Mouse (Mus musculus) testis, postnatal 10 days (tissue): ENCODE data around the gene Cdh18.
"Not testable (repeated sequence)": the region's sequence is repeated elsewhere in the genome, so short reads cannot be mapped to it uniquely, and the experiment has no call there.

ENCODE experiments used
- DNase-seq: peaks from one replicate; pipeline ENCODE4 v3.0.0; 2021; ENCODE audit warnings: low spot score

Gene Cdh18

DNA sequence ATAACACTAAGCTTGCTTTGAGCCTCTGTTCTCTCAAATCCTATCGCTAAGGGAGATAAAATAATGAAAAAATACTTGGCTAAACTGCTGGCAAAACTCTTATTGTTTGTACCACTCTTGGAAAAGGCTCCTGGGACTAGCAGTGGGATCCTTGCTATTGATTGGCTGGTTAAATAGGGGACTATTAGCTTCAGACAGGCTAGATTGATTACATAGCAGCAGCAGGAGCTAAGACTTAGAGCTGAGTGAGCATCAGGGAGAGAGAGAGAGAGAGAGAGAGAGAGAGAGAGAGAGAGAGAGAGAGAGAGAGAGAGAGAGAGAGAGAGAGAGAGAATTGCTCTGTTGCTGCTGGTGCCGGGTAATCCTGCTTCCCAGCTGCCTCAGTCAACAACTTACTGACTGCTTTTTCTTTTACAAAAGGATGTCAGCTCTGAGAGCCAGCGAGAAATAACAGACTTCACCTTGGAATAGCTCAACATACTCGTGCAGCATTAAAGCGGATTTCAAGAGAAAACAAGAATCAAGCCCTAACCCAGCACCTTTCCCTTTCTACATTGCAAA is at the start of gene Cdh18:
Gene Cdh18 (plus strand): TSS at position 312 of the 561 bp plus-strand sequence.
- DNase-seq = no peak

DNA sequence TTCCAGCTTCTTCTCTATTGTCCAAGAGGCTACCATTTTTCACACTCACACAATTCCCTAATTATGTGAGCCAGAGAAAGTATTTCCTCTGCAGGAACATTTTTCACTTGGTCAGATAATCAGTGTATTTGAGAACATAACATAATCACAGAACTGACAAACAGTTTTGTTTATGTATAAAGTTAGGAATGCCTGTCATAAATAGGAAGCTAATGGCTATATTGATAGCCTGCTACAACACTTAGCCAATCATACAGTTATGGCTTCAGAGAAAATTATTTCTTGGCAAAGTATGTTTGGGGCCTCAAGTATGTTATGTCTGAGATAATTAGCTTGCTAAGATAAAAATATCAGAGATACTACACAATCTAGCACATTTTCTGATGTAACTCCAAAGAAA is 37.6 kb upstream of the Cdh18 start:
- no peak for DNase-seq

- no peak for DNase-seq
Observed at GRCm38 (mm10) chr15:22535828-22536227, 13.0 kb upstream of the Cdh18 start.

DNA sequence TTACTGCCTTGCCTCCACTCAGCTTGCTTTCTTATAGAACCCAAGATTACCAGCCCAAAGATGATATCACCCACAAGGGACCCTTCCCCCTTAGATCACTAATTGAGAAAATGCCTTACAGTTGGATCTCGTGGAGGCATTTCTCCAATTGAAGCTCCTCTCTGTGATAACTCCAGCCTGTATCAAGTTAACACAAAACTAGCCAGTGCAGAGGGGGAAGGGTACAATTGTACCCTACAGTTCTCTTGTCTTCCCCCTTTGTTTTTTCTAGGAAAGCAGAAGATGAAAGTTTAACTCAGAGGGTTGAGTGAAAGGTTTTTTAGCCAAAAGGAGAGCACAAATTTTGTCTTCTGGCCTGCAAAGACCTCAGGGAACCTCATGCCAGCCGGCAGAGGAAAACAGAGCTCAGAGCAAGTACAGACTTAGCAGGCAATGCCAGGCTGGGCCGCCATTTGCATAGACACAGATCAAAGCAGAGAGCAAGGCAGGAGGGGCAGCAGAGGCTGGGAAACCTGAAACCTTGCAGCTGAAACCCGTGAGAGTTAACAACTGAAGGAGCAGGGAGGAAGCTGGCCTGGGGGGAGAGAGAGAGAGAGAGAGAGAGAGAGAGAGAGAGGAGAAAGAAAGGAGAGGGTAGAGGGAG is 29.3 kb downstream of the Cdh18 start:
- DNase-seq = no peak

DNA sequence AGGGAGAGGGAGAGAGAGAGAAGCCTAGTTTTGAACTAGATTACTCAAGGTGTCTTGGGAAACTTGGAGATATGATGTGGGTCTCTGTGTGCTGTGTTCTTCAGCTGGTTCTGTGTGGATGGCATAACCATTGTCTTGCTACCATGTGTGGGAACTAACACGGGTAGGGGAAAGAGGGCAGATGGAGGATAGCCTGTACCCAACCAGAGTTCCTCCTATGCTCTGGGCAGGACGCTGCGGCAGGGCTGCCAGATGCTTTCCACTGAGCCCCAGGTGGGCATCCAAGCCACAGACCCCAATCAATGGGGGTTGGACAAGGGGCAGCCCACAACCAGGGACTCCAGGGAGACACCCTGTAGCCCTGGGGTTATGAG is 29.8 kb downstream of the Cdh18 start:
- no peak for DNase-seq

- DNase-seq = no peak
Observed at GRCm38 (mm10) chr15:22584667-22585066, 35.8 kb downstream of the Cdh18 start.

- DNase-seq = no peak
Observed at GRCm38 (mm10) chr15:22716376-22716775, 167.6 kb downstream of the Cdh18 start.

- DNase-seq = no peak
Observed at GRCm38 (mm10) chr15:22717681-22718080, 168.9 kb downstream of the Cdh18 start.

DNA sequence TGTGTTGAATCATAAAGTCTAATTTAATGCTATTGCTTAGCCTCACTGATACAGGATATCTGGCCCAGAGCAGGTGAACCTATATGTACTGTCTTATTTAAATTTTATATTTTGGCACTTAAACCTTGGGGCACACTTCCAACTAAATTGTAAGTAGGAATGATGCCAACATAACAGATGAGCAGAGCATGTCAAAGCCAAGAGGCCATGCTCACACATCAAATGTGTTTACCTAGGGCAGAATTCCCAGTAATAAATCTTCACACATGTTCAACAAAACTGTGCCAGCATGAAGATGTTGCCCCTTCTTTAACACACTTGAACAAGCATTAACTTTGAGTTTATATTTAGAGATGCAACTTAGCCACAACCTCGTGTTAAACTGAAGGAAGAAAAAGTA is 177.8 kb downstream of the Cdh18 start:
- DNase-seq = no peak

- no peak for DNase-seq
Observed at GRCm38 (mm10) chr15:22733039-22733438, 184.2 kb downstream of the Cdh18 start.

DNA sequence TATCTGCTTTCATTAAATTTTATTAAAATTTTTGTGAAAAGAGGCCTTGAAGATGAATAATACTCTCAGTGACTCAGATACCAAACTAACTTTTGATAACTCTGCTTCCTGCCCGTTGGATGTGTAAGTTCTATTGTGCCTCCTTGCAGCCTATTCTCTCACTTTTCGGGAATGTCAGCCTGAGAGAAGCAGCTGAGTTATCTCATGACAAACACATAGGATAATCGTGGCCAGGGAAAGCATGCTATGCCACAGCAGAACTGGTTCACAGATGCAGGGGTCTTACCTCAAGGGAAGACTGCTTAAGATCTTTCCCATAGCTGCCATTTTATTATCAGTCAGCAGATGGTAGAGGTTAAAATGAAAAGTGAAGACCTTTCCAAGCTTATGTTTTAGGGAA is 187.3 kb downstream of the Cdh18 start:
- no peak for DNase-seq

DNA sequence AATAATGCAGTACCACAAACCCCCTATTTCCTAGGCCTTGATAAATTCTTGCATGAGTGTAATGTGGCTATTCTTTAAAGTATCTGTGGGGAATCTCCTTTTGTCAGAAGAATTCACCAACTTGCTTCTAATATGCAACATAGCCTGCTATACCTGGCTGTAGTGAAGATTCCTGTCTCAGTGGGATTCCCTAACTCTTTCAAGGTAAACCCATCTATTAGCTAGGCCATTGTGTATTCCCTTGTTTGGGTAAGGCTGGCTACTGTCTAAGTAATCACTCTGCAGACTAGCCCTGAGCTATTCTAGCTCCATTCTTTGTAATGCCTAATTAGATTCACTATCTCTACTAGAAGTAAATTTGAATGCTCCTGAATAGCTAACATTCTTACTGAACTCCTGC is 212.4 kb downstream of the Cdh18 start:
- DNase-seq = not testable (repeated sequence)

DNA sequence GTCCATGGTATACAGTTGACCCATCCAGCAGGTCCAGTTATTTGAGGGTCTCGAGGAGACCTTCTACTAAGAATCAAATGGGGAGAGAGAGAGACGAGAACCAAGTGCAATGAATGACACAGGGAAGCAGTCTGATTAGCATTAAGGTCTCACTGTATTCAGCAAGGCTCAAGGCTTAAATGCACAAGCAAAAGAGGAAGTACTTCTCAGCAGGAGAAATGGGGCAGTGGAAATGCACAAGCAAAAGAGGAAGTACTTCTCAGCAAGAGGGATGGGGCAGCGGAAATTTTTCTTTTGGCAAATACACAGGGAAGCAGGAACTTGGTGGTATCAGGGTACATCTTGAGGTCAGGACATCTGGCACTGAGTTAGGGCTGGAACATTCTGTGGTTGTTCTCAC is 217.8 kb downstream of the Cdh18 start:
- not testable (repeated sequence) for DNase-seq

DNA sequence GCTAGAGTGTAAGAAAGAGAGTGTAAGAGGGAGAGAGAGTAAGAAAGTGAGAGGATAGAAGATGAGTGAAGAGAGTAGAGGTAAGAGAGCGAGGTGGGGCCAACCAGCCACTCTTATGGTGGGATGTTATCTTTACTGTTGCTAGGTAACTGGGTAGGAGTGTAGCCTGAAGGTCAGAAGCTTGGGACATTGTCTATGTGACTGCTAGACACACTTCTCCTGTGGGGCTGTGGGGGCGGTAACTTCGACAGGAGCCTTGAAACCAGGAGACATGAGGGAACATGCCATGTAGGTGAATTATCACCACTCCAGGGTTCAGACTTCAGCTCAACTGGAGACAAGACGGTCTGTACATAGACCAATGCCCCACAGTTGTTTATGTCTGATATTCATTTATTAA is 227.5 kb downstream of the Cdh18 start:
- no peak for DNase-seq

DNA sequence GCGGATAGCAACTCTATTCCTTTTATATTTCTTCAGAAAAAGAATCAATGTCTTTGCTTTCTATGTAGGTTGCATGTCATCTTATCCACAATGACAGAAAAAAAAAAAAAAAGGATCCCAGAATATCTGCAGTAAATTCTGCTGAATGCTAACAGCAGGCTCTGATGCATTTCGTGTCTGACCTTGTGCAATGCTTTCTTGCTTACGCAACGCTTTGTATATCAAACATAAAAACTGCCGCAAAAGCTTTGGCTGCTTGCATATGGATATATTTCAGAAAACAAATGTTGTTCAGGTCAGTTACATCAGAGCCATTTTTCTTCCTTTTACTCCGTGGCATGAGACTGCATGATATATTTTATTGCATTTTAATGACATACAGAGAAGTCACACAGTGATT is 240.9 kb downstream of the Cdh18 start:
- no peak for DNase-seq

DNA sequence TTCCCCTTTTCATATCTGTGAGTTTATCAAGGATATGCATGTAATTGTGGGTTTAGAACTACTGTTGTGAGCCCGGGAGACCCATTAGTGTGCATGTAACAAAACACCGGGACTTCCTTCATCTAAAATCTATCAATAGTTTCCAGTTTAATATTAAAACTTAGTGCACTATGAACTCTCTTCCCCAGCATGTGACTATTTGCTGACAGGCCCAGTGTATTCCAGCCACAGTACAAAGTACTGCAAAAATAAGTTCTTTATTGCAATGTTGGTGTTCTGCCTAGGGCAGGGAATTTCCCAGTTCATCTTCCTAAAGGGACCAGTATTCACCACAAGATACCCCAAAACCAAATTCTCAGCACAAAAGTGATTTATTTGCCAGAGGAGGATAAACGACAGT is 243.0 kb downstream of the Cdh18 start:
- no peak for DNase-seq

- no peak for DNase-seq
Observed at GRCm38 (mm10) chr15:22833127-22833526, 284.3 kb downstream of the Cdh18 start.

DNA sequence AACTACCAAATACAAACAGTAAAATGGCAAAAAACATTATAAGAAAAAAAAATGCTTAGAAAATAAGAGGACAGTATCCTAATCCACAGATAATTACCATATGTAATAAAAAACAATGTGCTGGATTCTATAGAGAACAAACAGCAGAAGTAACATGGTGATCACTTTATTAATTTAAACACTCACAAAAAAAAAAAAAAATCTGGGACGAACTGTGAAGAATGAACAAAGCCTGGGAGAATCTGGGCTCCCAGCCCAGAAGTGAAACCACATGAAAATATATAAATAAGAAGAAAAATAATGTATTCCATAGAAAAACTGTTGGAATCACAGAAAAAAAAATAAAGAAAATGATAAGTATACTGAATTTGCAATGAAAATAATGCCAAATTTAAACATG is 288.4 kb downstream of the Cdh18 start:
- DNase-seq = no peak

DNA sequence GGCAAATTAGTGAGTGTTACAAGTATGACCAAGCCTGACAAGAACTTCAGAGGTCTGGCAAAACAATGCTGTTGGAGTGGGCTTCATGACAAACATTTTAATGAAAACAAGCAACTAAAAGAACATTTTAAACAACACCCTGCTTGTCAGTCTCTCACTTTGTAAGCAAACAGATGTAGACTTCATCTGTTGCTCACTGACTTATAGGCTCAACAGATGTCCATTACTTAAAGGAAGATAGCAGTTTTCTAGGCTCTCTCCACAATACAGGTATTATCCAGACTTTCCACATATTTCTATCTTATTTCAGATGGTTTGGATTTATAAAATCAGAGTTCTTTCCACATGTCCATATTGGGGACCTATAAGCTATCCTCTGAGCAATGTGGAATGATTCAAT is 308.9 kb downstream of the Cdh18 start:
- no peak for DNase-seq

DNA sequence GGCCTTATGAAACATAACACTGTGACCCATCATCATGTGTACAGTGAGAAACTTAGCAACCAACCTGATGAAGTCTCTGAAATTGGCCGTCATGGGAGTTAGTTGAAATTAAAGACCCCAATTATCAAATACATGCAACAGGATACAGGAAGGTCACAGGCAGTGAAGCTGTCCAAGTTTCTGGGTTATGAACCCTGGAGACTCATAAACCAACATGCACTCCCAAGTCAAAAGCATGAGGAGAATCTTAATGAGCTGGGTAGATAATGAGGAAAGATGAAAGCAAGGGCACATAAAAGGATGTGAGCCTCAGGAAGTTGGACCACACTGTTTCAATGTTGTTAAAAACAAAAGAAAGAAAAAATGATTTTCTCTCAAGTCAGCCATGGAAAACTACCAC is 321.9 kb downstream of the Cdh18 start:
- no peak for DNase-seq

- no peak for DNase-seq
Observed at GRCm38 (mm10) chr15:22897724-22898123, 348.9 kb downstream of the Cdh18 start.

- DNase-seq = no peak
Observed at GRCm38 (mm10) chr15:22898208-22898607, 349.4 kb downstream of the Cdh18 start.

DNA sequence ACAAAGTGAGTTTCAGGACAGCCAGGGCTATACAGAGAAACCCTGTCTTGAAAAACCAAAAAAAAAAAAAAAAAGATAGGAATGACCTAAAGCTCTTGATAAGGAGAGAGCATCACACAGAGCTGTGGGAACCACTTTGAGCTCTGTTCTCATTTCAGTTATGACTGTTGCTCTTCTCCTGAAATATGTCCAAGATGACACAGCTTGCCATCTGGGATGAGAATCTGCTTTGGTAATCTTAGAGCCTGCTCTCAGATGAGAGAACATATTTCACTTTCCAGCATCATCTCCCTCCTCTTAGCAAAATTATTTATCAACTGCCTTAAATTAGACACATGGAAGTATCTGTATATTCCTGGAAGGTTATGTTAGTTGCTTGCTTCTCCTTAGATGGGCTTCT is 365.6 kb downstream of the Cdh18 start:
- DNase-seq = no peak

DNA sequence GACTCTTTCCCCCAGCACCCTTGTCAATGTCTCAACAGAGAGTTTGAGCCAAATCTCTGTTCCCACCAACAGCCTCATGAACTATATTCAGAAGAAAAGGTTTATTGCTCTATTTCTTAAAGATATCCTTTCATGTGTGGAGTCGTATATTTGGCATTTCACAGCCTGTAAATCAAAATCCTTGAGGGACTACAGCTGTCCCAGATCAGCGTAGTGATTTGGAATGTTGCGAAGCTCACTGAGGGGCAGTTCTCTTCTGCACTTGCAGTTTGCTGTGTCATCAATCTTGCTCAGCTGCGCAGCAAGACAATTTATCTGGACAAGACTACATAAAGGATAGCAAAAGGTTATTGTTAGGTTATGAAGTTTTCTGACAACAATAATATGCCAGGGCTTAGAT is 385.5 kb downstream of the Cdh18 start:
- DNase-seq = no peak
